Mouse (Mus musculus) cortical plate, adult 2 months (tissue): Measurements from ENCODE around the gene Rsg1.

Source experiments
- CTCF ChIP-seq: fragments of 200-500 bp; IDR thresholded peaks from 2 replicates; pipeline ENCODE4 v1.5.1; 2011; ENCODE audit warnings: mild to moderate bottlenecking, control low read depth, low read length; ENCODE audit not compliant: insufficient read depth; ENCODE audit errors: extremely low read depth
- POLR2A ChIP-seq: fragments of 200-500 bp; IDR thresholded peaks from 2 replicates; pipeline ENCODE4 v1.6.1; 2011; ENCODE audit warnings: mild to moderate bottlenecking, low read length, control low read depth; ENCODE audit not compliant: insufficient read depth; ENCODE audit errors: extremely low read depth

GRCm38 (mm10) chr4:141214337-141214851, 638 bp downstream of the Rsg1 start:
- no peak for TF ChIP-seq CTCF
- no peak for TF ChIP-seq POLR2A
